Mouse (Mus musculus) myocyte (in vitro differentiated cells): ENCODE data around the gene Gstm1. TPM values are rescaled to one million over a fixed set of nuclear protein-coding genes. Genes with fewer than 3 reads are reported as not detected.
A peak's percentile ranks its signal among the peaks of the same experiment; 100 is the strongest.

Source experiments
- H3K27me3 ChIP-seq: one replicate; pipeline ENCODE4 v1.6.1; 2011; ENCODE audit not compliant: control insufficient read depth, insufficient read depth, insufficient read length
- H3K36me3 ChIP-seq: one replicate; pipeline ENCODE4 v1.6.1; 2011; ENCODE audit not compliant: control insufficient read depth, insufficient read depth
- H3K4me2 ChIP-seq: one replicate; pipeline ENCODE4 v1.6.1; 2011; ENCODE audit warnings: low read depth, control low read depth
- H3K4me3 ChIP-seq: one replicate; pipeline ENCODE4 v1.5.1; 2011; ENCODE audit warnings: mild to moderate bottlenecking, control low read depth, moderate library complexity
- H3K79me2 ChIP-seq: one replicate; pipeline ENCODE4 v1.6.1; 2011; ENCODE audit not compliant: control insufficient read depth, insufficient read depth
- H3ac ChIP-seq: one replicate; pipeline ENCODE4 v1.6.1; 2011; ENCODE audit not compliant: control insufficient read depth, insufficient read length
- CEBPB ChIP-seq: IDR thresholded peaks from 2 replicates; pipeline ENCODE4 v1.6.1; 2011; ENCODE audit warnings: mild to moderate bottlenecking, moderate library complexity; ENCODE audit not compliant: poor library complexity, insufficient read depth, severe bottlenecking
- E2F4 ChIP-seq: IDR thresholded peaks from one replicate; pipeline ENCODE4 v1.6.1; 2011; ENCODE audit warnings: mild to moderate bottlenecking, control low read depth, moderate library complexity; ENCODE audit not compliant: insufficient read depth
- MAX ChIP-seq: IDR thresholded peaks from one replicate; pipeline ENCODE4 v1.6.1; 2011; ENCODE audit warnings: low read depth, mild to moderate bottlenecking, control low read depth
- MYOD1 ChIP-seq, 3 experiments: IDR thresholded peaks; one replicate each; pipeline ENCODE4 v1.6.1; 2011; ENCODE audit warnings: control low read depth in 2 of 3, low read depth in 2 of 3, mild to moderate bottlenecking in 2 of 3, moderate library complexity in 1 of 3; ENCODE audit not compliant: insufficient read length in 2 of 3, control insufficient read depth in 1 of 3
- MYOG ChIP-seq, 3 experiments: IDR thresholded peaks; one replicate each; pipeline ENCODE4 v1.6.1; 2011; ENCODE audit warnings: control low read depth in 2 of 3, low read depth in 2 of 3, mild to moderate bottlenecking in 2 of 3; ENCODE audit not compliant: insufficient read length in 2 of 3, control insufficient read depth in 1 of 3, insufficient read depth in 1 of 3
- POLR2A ChIP-seq: IDR thresholded peaks from one replicate; pipeline ENCODE4 v1.6.1; 2011; ENCODE audit warnings: low read depth, mild to moderate bottlenecking, control low read depth, moderate library complexity; ENCODE audit not compliant: insufficient read length
- POLR2AphosphoS2 ChIP-seq: IDR thresholded peaks from one replicate; pipeline ENCODE4 v1.6.1; 2011; ENCODE audit warnings: low read depth, control low read depth; ENCODE audit not compliant: insufficient read length
- REST ChIP-seq: IDR thresholded peaks from one replicate; pipeline ENCODE4 v1.6.1; 2011; ENCODE audit warnings: mild to moderate bottlenecking, control low read depth, moderate library complexity; ENCODE audit not compliant: insufficient read depth, insufficient read length
- SRF ChIP-seq: IDR thresholded peaks from one replicate; pipeline ENCODE4 v1.6.1; 2011; ENCODE audit warnings: low read depth; ENCODE audit not compliant: control insufficient read depth, insufficient read length
- TCF12 ChIP-seq: IDR thresholded peaks from one replicate; pipeline ENCODE4 v1.6.1; 2011; ENCODE audit warnings: mild to moderate bottlenecking, control low read depth; ENCODE audit not compliant: poor library complexity, insufficient read depth, severe bottlenecking
- TCF3 ChIP-seq: IDR thresholded peaks from one replicate; pipeline ENCODE4 v1.6.1; 2011; ENCODE audit warnings: low read depth, control low read depth; ENCODE audit not compliant: insufficient read length
- USF1 ChIP-seq: IDR thresholded peaks from one replicate; pipeline ENCODE4 v1.6.1; 2011; ENCODE audit warnings: low read depth, mild to moderate bottlenecking, control low read depth, moderate library complexity
- polyA plus RNA-seq: library from polyadenylated mRNA; unstranded; fragments of >200 nt; fragmentation: generic; extraction: Trizol; gene quantifications from one replicate; pipeline ENCODE4 v1.2.1, GENCODE M21; 2012; ENCODE audit warnings: missing spikeins

The Gstm1 gene
- polyA plus RNA-seq, 1 experiment: 42.0 TPM

DNA sequence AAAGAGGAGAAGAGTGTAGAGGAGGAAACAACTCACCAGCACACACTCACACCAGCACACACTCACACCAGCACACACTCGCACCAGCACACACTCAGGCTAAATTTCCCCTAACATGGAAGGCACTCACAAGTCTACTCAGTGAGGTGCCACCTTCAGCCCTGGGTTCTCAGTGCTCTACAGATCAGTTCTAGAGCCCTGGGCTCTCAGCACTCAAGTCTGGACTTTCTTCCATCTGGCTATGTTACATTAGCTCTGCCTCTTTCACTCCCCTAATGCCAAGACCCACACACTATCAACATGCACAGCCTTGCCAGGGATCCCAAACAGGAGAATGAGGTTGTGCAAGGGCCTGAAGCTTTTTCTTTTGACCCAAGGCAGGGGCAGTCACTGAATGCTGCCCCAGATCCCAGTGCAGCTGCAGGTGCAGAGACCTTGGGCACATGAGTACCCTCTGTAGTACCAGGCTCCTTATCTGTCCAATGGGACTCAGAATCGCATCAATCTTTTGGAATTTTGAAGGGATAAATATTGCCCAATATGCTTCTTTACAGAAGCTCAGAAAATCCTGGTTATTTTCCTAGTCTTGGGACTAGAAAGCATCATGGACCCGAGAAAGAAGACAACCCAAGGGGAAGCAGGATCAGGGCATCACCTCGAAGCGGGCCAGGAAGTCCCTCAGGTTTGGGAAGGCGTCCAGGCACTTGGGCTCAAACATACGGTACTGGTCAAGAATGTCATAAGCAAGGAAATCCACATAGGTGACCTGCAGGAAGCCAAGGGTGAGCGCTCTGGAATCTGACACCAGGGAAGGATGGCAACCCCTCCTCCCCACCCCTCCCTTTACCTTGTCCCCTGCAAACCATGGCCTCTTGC, 3.4 kb downstream of the Gstm1 start:
- TF ChIP-seq E2F4 (no peak), USF1 (no peak), POLR2A (no peak), POLR2AphosphoS2 (no peak), MAX (no peak), SRF (no peak), REST (no peak), TCF12 (no peak), MYOG (IDR thresholded peaks at IDR 0.05; ENCODE audit: control insufficient read depth in 1 of 3, insufficient read depth in 1 of 3, insufficient read length in 2 of 3, low read depth in 2 of 3) (no peak), CEBPB (no peak)
- Histone ChIP-seq H3K4me2 (no peak overlapping the region), H3K4me3 (no peak overlapping the region), H3K79me2 (no peaks in the 10 kb centered on the region), H3K36me3 (no peaks in the 10 kb centered on the region), H3K27me3 (no peaks in the 10 kb centered on the region), H3ac (no peak overlapping the region)

DNA sequence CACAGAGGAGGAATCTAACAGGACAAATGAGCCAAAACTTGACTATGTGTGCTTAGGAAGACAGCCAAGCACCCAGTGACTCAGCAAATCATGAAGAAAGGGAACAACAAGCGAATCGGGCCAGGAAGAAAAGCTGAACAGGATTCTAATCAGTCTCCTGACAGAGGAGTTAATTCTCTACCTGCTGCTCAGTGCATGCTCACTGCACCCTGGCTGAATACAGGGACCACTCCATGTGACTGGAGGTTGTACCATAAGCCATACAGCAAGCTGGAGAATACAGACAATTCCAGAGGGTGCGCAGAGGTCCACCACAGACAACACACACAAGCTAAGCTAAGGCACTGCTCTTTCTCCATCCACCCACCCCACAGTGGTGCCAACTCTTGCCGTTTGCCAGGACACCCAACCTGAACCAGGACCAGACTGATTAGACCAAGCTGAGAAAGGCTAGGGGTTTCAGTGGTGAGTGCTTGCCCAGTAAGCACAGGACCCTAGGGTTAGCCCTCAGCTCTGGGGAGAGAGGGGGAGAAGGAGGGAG, 4.4 kb downstream of the Gstm1 start:
- Histone ChIP-seq H3ac (no peak overlapping the region), H3K79me2 (no peaks in the 10 kb centered on the region), H3K27me3 (no peaks in the 10 kb centered on the region), H3K4me2 (peak overlapping the region; percentile 64), H3K4me3 (no peak overlapping the region), H3K36me3 (no peaks in the 10 kb centered on the region)
- TF ChIP-seq MYOG (IDR thresholded peaks at IDR 0.05; ENCODE audit: control insufficient read depth in 1 of 3, insufficient read depth in 1 of 3, insufficient read length in 2 of 3, low read depth in 2 of 3) (no peak), TCF3 (no peak), SRF (no peak), E2F4 (no peak), REST (no peak), MYOD1 (IDR thresholded peaks at IDR 0.05; ENCODE audit: control insufficient read depth in 1 of 3, insufficient read length in 2 of 3, low read depth in 2 of 3) (no peak), POLR2AphosphoS2 (no peak), TCF12 (no peak), MAX (no peak), CEBPB (no peak), POLR2A (no peak), USF1 (no peak)

DNA sequence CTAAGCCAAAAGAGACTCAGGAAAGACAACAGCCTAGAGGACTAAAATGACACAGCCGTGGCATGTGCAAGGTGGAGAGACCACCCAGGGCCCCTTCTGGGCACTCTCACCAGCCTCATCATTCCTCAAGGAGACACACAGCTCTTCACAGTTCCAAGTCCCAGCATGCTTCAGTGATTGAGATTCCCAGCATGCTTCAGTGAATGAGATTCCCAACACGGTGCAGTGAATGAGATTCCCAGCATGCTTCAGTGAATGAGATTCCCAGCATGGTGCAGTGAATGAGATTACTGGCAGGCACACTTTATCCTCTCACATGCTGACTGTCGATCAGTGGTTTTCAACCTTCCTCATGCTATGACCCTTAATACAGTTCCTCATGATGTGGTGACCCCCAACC, 6.2 kb downstream of the Gstm1 start:
- Histone ChIP-seq H3K27me3 (no peaks in the 10 kb centered on the region), H3K79me2 (no peaks in the 10 kb centered on the region), H3ac (no peak overlapping the region), H3K4me2 (no peak overlapping the region), H3K4me3 (no peak overlapping the region), H3K36me3 (no peaks in the 10 kb centered on the region)
- TF ChIP-seq CEBPB: no peak
- no peak for TF ChIP-seq POLR2A

DNA sequence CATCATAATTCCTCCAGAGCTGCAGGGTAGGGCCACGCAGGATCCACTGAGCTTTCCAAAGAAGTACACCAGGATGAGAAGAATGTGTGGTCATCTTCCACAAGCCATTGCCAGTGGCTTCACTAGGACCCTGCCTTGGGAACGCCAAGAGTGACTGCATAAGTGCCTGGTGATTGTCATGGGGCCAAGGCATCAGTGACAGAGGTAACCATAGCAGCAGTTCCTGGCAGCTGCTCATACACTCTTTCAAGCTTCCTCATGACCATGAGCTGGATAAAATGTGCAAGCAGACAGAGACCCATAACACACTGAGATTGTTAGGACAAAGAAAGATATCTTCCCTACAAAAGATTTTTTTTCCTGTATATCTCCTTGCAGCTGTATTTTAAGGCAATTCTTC, 7.5 kb downstream of the Gstm1 start:
- no peak overlapping the region for H3ac ChIP-seq
- H3K36me3 ChIP-seq: no peaks in the 10 kb centered on the region
- no peak for TF ChIP-seq REST
- no peak overlapping the region for H3K4me2 ChIP-seq
- H3K79me2 ChIP-seq: no peaks in the 10 kb centered on the region
- no peak overlapping the region for H3K4me3 ChIP-seq
- H3K27me3 ChIP-seq: no peaks in the 10 kb centered on the region

DNA sequence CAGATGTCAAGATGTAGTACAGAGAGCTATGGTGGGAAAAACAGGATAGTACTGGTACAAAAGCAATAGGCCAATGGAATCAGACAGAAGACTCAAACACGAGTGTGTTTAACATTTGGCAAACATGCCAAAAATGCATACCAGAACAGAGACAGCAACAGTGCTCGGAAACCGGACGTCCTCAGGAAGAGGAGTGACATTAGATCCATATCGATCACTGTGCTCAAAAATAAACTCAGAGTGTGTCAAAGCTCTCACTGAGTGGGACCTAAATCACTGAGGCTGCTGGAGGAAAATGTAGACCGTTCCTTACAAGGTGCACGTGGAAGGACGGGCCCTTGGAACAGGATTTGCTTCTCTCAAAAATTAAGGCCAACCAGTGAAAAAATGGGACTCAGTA, 15.8 kb downstream of the Gstm1 start:
- Histone ChIP-seq H3K4me3 (no peak overlapping the region), H3K4me2 (no peak overlapping the region), H3ac (no peak overlapping the region), H3K79me2 (no peaks in the 10 kb centered on the region), H3K36me3 (no peaks in the 10 kb centered on the region), H3K27me3 (no peaks in the 10 kb centered on the region)
- TF ChIP-seq MAX (no peak), CEBPB (no peak), TCF12 (no peak), MYOG (IDR thresholded peaks at IDR 0.05; ENCODE audit: control insufficient read depth in 1 of 3, insufficient read depth in 1 of 3, insufficient read length in 2 of 3, low read depth in 2 of 3) (no peak), SRF (no peak), POLR2A (no peak), MYOD1 (IDR thresholded peaks at IDR 0.05; ENCODE audit: control insufficient read depth in 1 of 3, insufficient read length in 2 of 3, low read depth in 2 of 3) (no peak), REST (no peak), E2F4 (no peak), POLR2AphosphoS2 (no peak), TCF3 (no peak), USF1 (no peak)
